Mouse (Mus musculus) E14TG2a.4 (cell line): ENCODE results near the gene Atp5s.

Experiments used
- H3K27me3 ChIP-seq: 2 replicates; pipeline ENCODE4 v1.6.1; 2014; ENCODE audit warnings: low read length, control low read depth; ENCODE audit not compliant: insufficient read depth
- H3K36me3 ChIP-seq: 2 replicates; pipeline ENCODE4 v1.6.1; 2014; ENCODE audit warnings: low read length, control low read depth; ENCODE audit not compliant: insufficient read depth
- H3K4me1 ChIP-seq: replicated peaks from 2 replicates; pipeline ENCODE4 v1.6.1; 2014; ENCODE audit warnings: low read depth, low read length, control low read depth
- H3K4me3 ChIP-seq: replicated peaks from 2 replicates; pipeline ENCODE4 v1.5.1; 2014; ENCODE audit warnings: mild to moderate bottlenecking, low read length
- H3K9me3 ChIP-seq: 2 replicates; pipeline ENCODE4 v1.6.1; 2014; ENCODE audit warnings: low read length, control low read depth
- CTCF ChIP-seq: conservative IDR thresholded peaks from 2 replicates; pipeline ENCODE4 v1.5.1; 2014; ENCODE audit warnings: low read length
- NANOG ChIP-seq: IDR thresholded peaks from 2 replicates; pipeline ENCODE4 v1.6.1; 2014; ENCODE audit warnings: borderline replicate concordance, low read length, mixed read lengths
- POU5F1 ChIP-seq: IDR thresholded peaks from 2 replicates; pipeline ENCODE4 v1.6.1; 2014; ENCODE audit warnings: low read length, borderline replicate concordance

Gene Atp5s

GRCm38 (mm10) chr12:69765543-69765942 lies 40.8 kb downstream of the Atp5s start:
- no peak overlapping the region for H3K4me3 ChIP-seq
- no peaks in the 10 kb centered on the region for H3K9me3 ChIP-seq
- TF ChIP-seq CTCF: no peak
- no peak for TF ChIP-seq POU5F1
- TF ChIP-seq NANOG: no peak
- H3K27me3 ChIP-seq: peaks cover 3% of the 10 kb centered on the region; the same call in 1 of the 2 replicates
- peaks cover 5% of the 10 kb centered on the region; the same call in 1 of the 2 replicates for H3K4me1 ChIP-seq
- H3K36me3 ChIP-seq: no peaks in the 10 kb centered on the region

GRCm38 (mm10) chr12:69766185-69766904 lies 41.6 kb downstream of the Atp5s start:
- TF ChIP-seq POU5F1 (no peak), CTCF (no peak), NANOG (no peak)
- Histone ChIP-seq H3K4me3 (no peak overlapping the region), H3K4me1 (no peaks in the 10 kb centered on the region), H3K9me3 (no peaks in the 10 kb centered on the region), H3K36me3 (no peaks in the 10 kb centered on the region), H3K27me3 (peaks cover 3% of the 10 kb centered on the region; the same call in 1 of the 2 replicates)

DNA sequence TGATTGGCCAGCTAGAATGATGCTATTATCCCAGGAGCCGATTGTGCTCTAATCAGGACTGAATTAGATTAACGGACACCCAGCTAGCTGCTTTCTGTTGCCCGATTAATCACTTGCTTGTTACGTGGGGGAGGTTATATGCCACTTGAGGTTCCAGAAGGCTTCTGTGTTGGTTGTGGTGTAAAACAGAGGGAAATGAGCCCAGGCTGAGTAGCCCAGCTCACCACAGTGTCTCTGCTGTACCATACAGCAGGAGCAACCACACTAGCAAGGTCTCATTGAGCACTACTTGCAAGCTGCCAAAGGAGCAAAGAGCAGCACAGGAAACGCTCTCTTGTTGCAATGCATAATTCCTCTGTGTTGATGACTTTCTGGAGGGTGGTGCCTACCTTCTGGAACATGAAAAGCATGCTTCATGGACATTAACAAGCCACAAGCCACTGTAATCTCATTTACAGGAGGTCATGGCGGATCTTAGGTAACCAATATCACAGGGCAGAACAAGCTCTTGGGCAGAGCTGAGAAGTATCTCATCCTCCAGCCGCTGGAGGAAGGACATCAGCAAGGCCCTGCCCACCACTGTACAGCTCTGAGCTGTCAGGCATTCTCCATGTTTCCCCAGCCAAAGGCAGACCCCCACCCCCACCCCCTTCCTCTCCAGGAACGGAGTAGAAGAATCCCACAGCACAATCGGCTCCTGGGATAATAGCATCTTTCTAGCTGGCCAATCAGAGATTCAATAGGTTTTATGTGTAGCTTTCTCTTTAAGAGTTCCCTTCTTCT lies 42.9 kb downstream of the Atp5s start:
- TF ChIP-seq POU5F1 (no peak), NANOG (no peak), CTCF (no peak)
- H3K4me1 ChIP-seq: no peaks in the 10 kb centered on the region
- H3K4me3 ChIP-seq: no peak overlapping the region
- no peaks in the 10 kb centered on the region for H3K9me3 ChIP-seq
- peaks cover 1% of the 10 kb centered on the region; the same call in 1 of the 2 replicates for H3K27me3 ChIP-seq
- H3K36me3 ChIP-seq: no peaks in the 10 kb centered on the region

GRCm38 (mm10) chr12:69768841-69769240 lies 44.1 kb downstream of the Atp5s start:
- Histone ChIP-seq H3K4me1 (no peaks in the 10 kb centered on the region), H3K9me3 (no peaks in the 10 kb centered on the region), H3K27me3 (no peaks in the 10 kb centered on the region; the same call in 1 of the 2 replicates), H3K36me3 (no peaks in the 10 kb centered on the region), H3K4me3 (no peak overlapping the region)
- no peak for TF ChIP-seq CTCF
- no peak for TF ChIP-seq POU5F1
- no peak for TF ChIP-seq NANOG

- H3K4me3 ChIP-seq: no peak overlapping the region
- TF ChIP-seq POU5F1 (no peak), CTCF (no peak), NANOG (no peak)
These were observed 52.0 kb downstream of the Atp5s start for GRCm38 (mm10) chr12:69776607-69777340.

DNA sequence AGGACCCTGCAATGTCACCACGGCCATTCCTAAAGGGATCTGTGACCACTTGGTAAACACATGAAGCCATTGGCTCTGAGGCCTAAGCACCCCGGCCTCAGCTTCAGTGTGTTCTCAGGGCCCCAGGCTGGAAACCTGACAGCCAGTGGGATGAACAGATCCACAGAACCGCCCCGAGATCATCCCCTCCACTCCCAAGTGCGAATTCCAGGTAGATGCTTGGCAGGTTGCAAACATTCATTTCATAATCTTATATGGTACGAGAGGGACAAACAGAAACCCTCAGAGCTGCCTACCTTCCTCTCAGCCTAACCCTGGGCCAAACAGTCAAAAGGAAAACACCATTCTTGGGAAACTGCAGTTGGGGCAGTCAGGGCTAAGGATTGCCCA lies 52.6 kb downstream of the Atp5s start:
- H3K4me1 ChIP-seq: no peaks in the 10 kb centered on the region
- H3K27me3 ChIP-seq: peaks cover 3% of the 10 kb centered on the region
- no peak overlapping the region for H3K4me3 ChIP-seq
- no peaks in the 10 kb centered on the region for H3K9me3 ChIP-seq
- TF ChIP-seq CTCF (no peak), POU5F1 (no peak), NANOG (no peak)
- no peaks in the 10 kb centered on the region for H3K36me3 ChIP-seq

More at GRCm38 (mm10) chr12:69776607-69777340, 52.0 kb downstream of the Atp5s start:
- Histone ChIP-seq H3K36me3 (no peaks in the 10 kb centered on the region), H3K4me1 (no peaks in the 10 kb centered on the region), H3K9me3 (no peaks in the 10 kb centered on the region), H3K27me3 (no peaks in the 10 kb centered on the region)

DNA sequence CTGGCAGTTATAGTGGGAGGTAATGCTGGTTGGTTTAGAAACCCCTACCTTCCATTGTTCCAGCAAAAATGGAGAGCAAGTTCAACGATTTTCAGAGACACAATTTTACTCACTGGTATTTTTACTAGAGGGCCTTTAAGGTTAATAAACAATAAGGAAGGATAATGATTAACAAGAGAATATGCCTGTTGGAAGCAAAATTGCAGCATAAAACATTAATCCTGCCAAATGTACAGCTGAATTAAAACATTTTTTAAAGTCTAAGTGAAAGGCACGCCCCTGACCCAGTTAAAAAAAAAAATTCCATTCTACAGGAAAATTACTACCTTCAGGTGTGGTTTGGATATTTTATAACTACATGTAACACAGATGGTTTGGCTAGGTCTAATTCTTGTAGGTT lies 53.2 kb downstream of the Atp5s start:
- Histone ChIP-seq H3K36me3 (no peaks in the 10 kb centered on the region), H3K9me3 (no peaks in the 10 kb centered on the region), H3K4me3 (no peak overlapping the region), H3K27me3 (peaks cover 3% of the 10 kb centered on the region), H3K4me1 (no peaks in the 10 kb centered on the region)
- no peak for TF ChIP-seq CTCF
- no peak for TF ChIP-seq POU5F1
- no peak for TF ChIP-seq NANOG

- no peaks in the 10 kb centered on the region for H3K9me3 ChIP-seq
- no peaks in the 10 kb centered on the region for H3K36me3 ChIP-seq
- H3K4me1 ChIP-seq: peaks cover 4% of the 10 kb centered on the region; the same call in 1 of the 2 replicates
- no peak overlapping the region for H3K4me3 ChIP-seq
- TF ChIP-seq CTCF (no peak), NANOG (no peak), POU5F1 (no peak)
- H3K27me3 ChIP-seq: peaks cover 3% of the 10 kb centered on the region
These were observed 56.7 kb downstream of the Atp5s start for GRCm38 (mm10) chr12:69781480-69781879.
